Mouse (Mus musculus) ES-Bruce4 (cell line): Measurements from ENCODE around the gene Zfp931. TPM values are rescaled to one million over a fixed set of nuclear protein-coding genes. Genes with fewer than 3 reads are reported as not detected.

Experiments used
- polyA plus RNA-seq: library from polyadenylated mRNA; stranded (reverse); fragments of >200 nt; gene quantifications from 2 replicates; pipeline ENCODE4 v1.2.4, GENCODE M21; 2011; ENCODE audit warnings: low read depth; ENCODE audit not compliant: missing spikeins, insufficient read depth, insufficient read length

The Zfp931 gene
- polyA plus RNA-seq, 1 experiment, result 9.8 TPM

Other genes starting within 250 kb of the Zfp931 start
- 22.3 and 26.8 TPM in 2 replicates for gene Gm14325, start 238.1 kb downstream of the Zfp931 start, polyA plus RNA-seq
- 1.4 and 1.9 TPM in 2 replicates for gene Gm14327, start 181.4 kb downstream of the Zfp931 start, polyA plus RNA-seq
- gene Zfp972, start 152.9 kb downstream of the Zfp931 start, polyA plus RNA-seq, result 10.7 and 16.4 TPM in 2 replicates
- 6.5 and 15.9 TPM in 2 replicates for gene Gm14326, start 121.2 kb downstream of the Zfp931 start, polyA plus RNA-seq
- gene Zfp971, start 55.2 kb downstream of the Zfp931 start, polyA plus RNA-seq, result 9.8 and 13.3 TPM in 2 replicates
- 0.75 and 0.85 TPM in 2 replicates for gene Phactr3, start 40.5 kb upstream of the Zfp931 start, polyA plus RNA-seq